Mouse (Mus musculus): ENCODE data around the gene Gtf2a1. TPM values are rescaled to one million over a fixed set of nuclear protein-coding genes. Genes with fewer than 3 reads are reported as not detected.

Gene Gtf2a1
- polyA plus RNA-seq, 1 experiment from 2014 or later: 57.8 TPM

Other genes starting within 250 kb of the Gtf2a1 start
- 4.0 and 4.1 TPM in 2 replicates for gene Cep128, start 206.1 kb downstream of the Gtf2a1 start, polyA plus RNA-seq (2014; fragmentation: Nextera tagmentation; extraction: Ambion mirVana)
- gene Tshr, start 205.9 kb downstream of the Gtf2a1 start, polyA plus RNA-seq (2014; fragmentation: Nextera tagmentation; extraction: Ambion mirVana): 0.68 and 0.88 TPM in 2 replicates
- 9.0 and 9.5 TPM in 2 replicates for gene Ston2, start 197.9 kb upstream of the Gtf2a1 start, polyA plus RNA-seq (2014; fragmentation: Nextera tagmentation; extraction: Ambion mirVana)

All from hindbrain, embryonic 14.5 days (tissue).